ENCODE assay signal across 9 mouse cellular contexts in genomic region chr17:86358388-86358787, GRCm38 (mm10).
DNase-seq lines count a peak whose midpoint lies in the region; ATAC-seq and TF ChIP-seq lines count a peak whose summit lies in the region.
"Had no signal": no experiment of that assay in that cellular context is flagged by ENCODE, and none has a peak within 500 bp of the region (broad histone marks: within the 10 kb centered on the region; RNA-seq: fewer than 3 reads in every experiment).

No protein-coding gene starts in this region.

- TF ChIP-seq CTCF in midbrain, postnatal 0 days (IDR thresholded peaks at IDR 0.05): no peak

- peaks cover 22% of the 10 kb centered on the region; the same call in 1 of the 2 replicates for H3K4me1 ChIP-seq in hindbrain, embryonic 13.5 days (replicated peaks)
- H3K4me1 ChIP-seq in hindbrain, embryonic 11.5 days (replicated peaks; ENCODE audit: control insufficient read depth, insufficient read depth, low read length): 0 out of 2 replicates have a peak, but pooled peaks cover 2% of the 10 kb centered on the region
- H3K4me1 ChIP-seq in embryonic facial prominence, embryonic 12.5 days: peaks cover 22% of the 10 kb centered on the region
- 0 out of 2 replicates have a peak, but pooled peaks cover 3% of the 10 kb centered on the region for H3K4me1 ChIP-seq in midbrain, postnatal 0 days (ENCODE audit: insufficient read depth, low read length)

- WGBS in hindbrain, embryonic 13.5 days: 58% methylated on average over 5 of the region's 5 CpGs
- WGBS in hindbrain, embryonic 11.5 days: 75% methylated on average over 5 of the region's 5 CpGs
- 12% methylated on average over 5 of the region's 5 CpGs for WGBS in embryonic facial prominence, embryonic 12.5 days
- WGBS in midbrain, postnatal 0 days: 55% methylated on average over 5 of the region's 5 CpGs

- ATAC-seq in hindbrain, embryonic 13.5 days (ENCODE audit: low FRiP score): no peak
- ATAC-seq in hindbrain, embryonic 11.5 days (ENCODE audit: low FRiP score): no peak
- ATAC-seq in embryonic facial prominence, embryonic 12.5 days (ENCODE audit: insufficient number of reproducible peaks, insufficient read depth, low FRiP score, low TSS enrichment): no peak
- ATAC-seq in midbrain, postnatal 0 days (ENCODE audit: low FRiP score): no peak

- no peak overlapping the region for H3K4me3 ChIP-seq in hindbrain, embryonic 13.5 days
- H3K4me3 ChIP-seq in hindbrain, embryonic 11.5 days (ENCODE audit: low read depth, low read length): no peak overlapping the region
- no peak overlapping the region for H3K4me3 ChIP-seq in embryonic facial prominence, embryonic 12.5 days
- no peak overlapping the region for H3K4me3 ChIP-seq in midbrain, postnatal 0 days (ENCODE audit: low read depth, low read length)

- no peaks in the 10 kb centered on the region for H3K27me3 ChIP-seq in hindbrain, embryonic 13.5 days
- no peaks in the 10 kb centered on the region for H3K27me3 ChIP-seq in hindbrain, embryonic 11.5 days (ENCODE audit: control insufficient read depth, insufficient read depth, low read length)
- H3K27me3 ChIP-seq in embryonic facial prominence, embryonic 12.5 days: no peaks in the 10 kb centered on the region
- H3K27me3 ChIP-seq in midbrain, postnatal 0 days (ENCODE audit: insufficient read depth, low read length): no peaks in the 10 kb centered on the region

- H3K36me3 ChIP-seq in hindbrain, embryonic 13.5 days: no peaks in the 10 kb centered on the region
- H3K36me3 ChIP-seq in hindbrain, embryonic 11.5 days (ENCODE audit: control insufficient read depth, insufficient read depth, low read length): no peaks in the 10 kb centered on the region
- no peaks in the 10 kb centered on the region for H3K36me3 ChIP-seq in embryonic facial prominence, embryonic 12.5 days
- no peaks in the 10 kb centered on the region for H3K36me3 ChIP-seq in midbrain, postnatal 0 days (ENCODE audit: insufficient read depth, low read length)

- H3K9me3 ChIP-seq in hindbrain, embryonic 13.5 days: no peaks in the 10 kb centered on the region
- H3K9me3 ChIP-seq in hindbrain, embryonic 11.5 days (ENCODE audit: control insufficient read depth, low read length): no peaks in the 10 kb centered on the region
- H3K9me3 ChIP-seq in embryonic facial prominence, embryonic 12.5 days: no peaks in the 10 kb centered on the region
- no peaks in the 10 kb centered on the region for H3K9me3 ChIP-seq in midbrain, postnatal 0 days (ENCODE audit: low read length)

- 0 out of 2 replicates have a peak overlapping the region, but pooled peaks have one; percentile 3 for H3K27ac ChIP-seq in hindbrain, embryonic 13.5 days
- no peak overlapping the region for H3K27ac ChIP-seq in hindbrain, embryonic 11.5 days (ENCODE audit: low read depth, low read length)
- peak overlapping the region; percentile 50; the same call in 1 of the 2 replicates for H3K27ac ChIP-seq in embryonic facial prominence, embryonic 12.5 days
- no peak overlapping the region for H3K27ac ChIP-seq in midbrain, postnatal 0 days (ENCODE audit: low read depth, low read length)

- H3K4me2 ChIP-seq in hindbrain, embryonic 13.5 days: no peak overlapping the region
- no peak overlapping the region for H3K4me2 ChIP-seq in hindbrain, embryonic 11.5 days (replicated peaks; ENCODE audit: low read depth, low read length)
- H3K4me2 ChIP-seq in embryonic facial prominence, embryonic 12.5 days (replicated peaks): no peak overlapping the region
- H3K4me2 ChIP-seq in midbrain, postnatal 0 days (ENCODE audit: low read depth, low read length, poor library complexity, severe bottlenecking): no peak overlapping the region

- no peak for DNase-seq in hindbrain, embryonic 11.5 days (ENCODE audit: low spot score)
- DNase-seq in brain, adult 2 months (ENCODE audit: low read depth, low spot score): peak; percentile 37
- DNase-seq in mesoderm, embryonic 11.5 days (ENCODE audit: low read depth, low spot score): peak; percentile 53
- DNase-seq in urinary bladder, postnatal 10 days (ENCODE audit: low spot score): no peak
- DNase-seq in midbrain, postnatal 0 days (ENCODE audit: low spot score): no peak
- DNase-seq: kidney, adult 9 months; lung, postnatal 36 days had no signal

- no peak overlapping the region for H3K9ac ChIP-seq in hindbrain, embryonic 13.5 days
- H3K9ac ChIP-seq in hindbrain, embryonic 11.5 days (ENCODE audit: low read depth, low read length): no peak overlapping the region
- H3K9ac ChIP-seq in embryonic facial prominence, embryonic 12.5 days: no peak overlapping the region
- H3K9ac ChIP-seq in midbrain, postnatal 0 days (replicated peaks; ENCODE audit: low read length, poor library complexity, severe bottlenecking): no peak overlapping the region

Comparison
In these comparisons a context has a peak if more than half of its experiments do, and no peak if none do; other contexts are left out.
1. H3K27ac ChIP-seq: peak in hindbrain, embryonic 13.5 days (single experiment) and embryonic facial prominence, embryonic 12.5 days (single experiment); none in hindbrain, embryonic 11.5 days (single experiment) and midbrain, postnatal 0 days (single experiment).
2. DNase-seq: peak in brain, adult 2 months (single experiment) and mesoderm, embryonic 11.5 days (single experiment); none in hindbrain, embryonic 11.5 days (single experiment), urinary bladder, postnatal 10 days (single experiment) and midbrain, postnatal 0 days (single experiment).